Mouse (Mus musculus) testis, adult 2 months (tissue): ENCODE data around the gene Hoxd12. TPM values are rescaled to one million over a fixed set of nuclear protein-coding genes. Genes with fewer than 3 reads are reported as not detected.

Experiments
- H3K27ac ChIP-seq: fragments of 200-500 bp; 2 replicates; pipeline ENCODE4 v1.5.1; 2012; ENCODE audit warnings: low read depth, low read length; ENCODE audit not compliant: control insufficient read depth, insufficient read depth
- H3K27me3 ChIP-seq: fragments of 200-500 bp; 2 replicates; pipeline ENCODE4 v1.6.1; 2012; ENCODE audit warnings: mild to moderate bottlenecking, low read length, moderate library complexity; ENCODE audit not compliant: control insufficient read depth, insufficient read depth
- H3K36me3 ChIP-seq: fragments of 200-500 bp; 2 replicates; pipeline ENCODE4 v1.6.1; 2012; ENCODE audit warnings: mild to moderate bottlenecking, low read length; ENCODE audit not compliant: control insufficient read depth, insufficient read depth
- H3K4me1 ChIP-seq: fragments of 200-500 bp; 2 replicates; pipeline ENCODE4 v1.6.1; 2012; ENCODE audit warnings: low read length; ENCODE audit not compliant: control insufficient read depth, insufficient read depth
- H3K4me3 ChIP-seq: fragments of 200-500 bp; 2 replicates; pipeline ENCODE4 v1.5.1; 2012; ENCODE audit warnings: low read depth, mild to moderate bottlenecking, low read length, moderate library complexity, mixed read lengths; ENCODE audit not compliant: control insufficient read depth
- CTCF ChIP-seq: fragments of 200-500 bp; IDR thresholded peaks from 2 replicates; pipeline ENCODE4 v1.5.1; 2012; ENCODE audit warnings: low read depth, mild to moderate bottlenecking, inconsistent platforms, low read length, moderate library complexity; ENCODE audit not compliant: control insufficient read depth, insufficient read depth, insufficient replicate concordance
- POLR2A ChIP-seq: fragments of 200-500 bp; IDR thresholded peaks from 2 replicates; pipeline ENCODE4 v1.6.1; 2012; ENCODE audit warnings: low read depth, mild to moderate bottlenecking, inconsistent platforms, low read length, moderate library complexity; ENCODE audit not compliant: control insufficient read depth
- polyA plus RNA-seq: library from polyadenylated mRNA; depleted of rRNA; stranded (reverse); fragments of >200 nt; gene quantifications from 2 replicates; pipeline ENCODE4 v1.2.3, GENCODE M21; 2012

Hoxd12 gene
- polyA plus RNA-seq, 1 experiment: not detected

DNA sequence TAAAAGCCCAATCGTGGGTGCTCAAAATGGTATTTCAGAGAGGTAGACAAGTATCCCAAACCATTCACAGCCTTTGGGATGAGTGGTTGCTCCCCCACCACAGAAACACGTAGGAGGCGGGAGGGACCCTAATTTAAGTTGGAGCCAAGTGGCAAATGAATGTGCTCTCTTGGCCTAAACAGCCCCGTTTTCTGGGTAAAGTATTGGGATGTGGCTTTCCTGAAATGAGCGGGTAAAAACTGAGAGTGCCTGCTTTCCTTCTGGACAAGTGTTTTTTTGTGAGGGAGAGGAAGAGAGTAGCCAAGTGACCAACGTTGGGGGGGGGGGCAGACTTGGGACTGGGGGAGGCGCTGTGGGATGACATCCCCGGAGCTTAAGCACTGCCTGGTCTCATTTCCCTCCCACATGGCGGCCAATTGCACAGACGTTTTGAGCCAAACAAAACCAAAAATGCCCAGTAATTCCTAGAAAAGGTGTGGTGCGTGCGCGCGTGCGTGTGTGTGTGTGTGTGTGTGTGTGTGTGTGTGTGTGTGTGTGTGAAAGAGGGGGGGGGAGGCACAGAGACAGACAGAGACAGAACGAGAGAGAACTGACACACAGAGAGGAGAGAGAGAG, 36.2 kb downstream of the Hoxd12 start:
- Histone ChIP-seq H3K27me3 (peaks cover 7% of the 10 kb centered on the region; the same call in 1 of the 2 replicates), H3K4me1 (peaks cover 26% of the 10 kb centered on the region), H3K27ac (peak overlapping the region; percentile 79), H3K36me3 (no peaks in the 10 kb centered on the region; the same call in 1 of the 2 replicates), H3K4me3 (peak overlapping the region; percentile 78)
- TF ChIP-seq POLR2A (no peak), CTCF (no peak)

GRCm38 (mm10) chr2:74711721-74712621, 37.2 kb downstream of the Hoxd12 start, which contains the start of the genes Hoxd3 and Hoxd4:
Hoxd3 (plus strand) TSS chr2:74711927.
Hoxd4 (plus strand) TSS chr2:74711929.
- peaks cover 28% of the 10 kb centered on the region for H3K4me1 ChIP-seq
- TF ChIP-seq CTCF: no peak
- TF ChIP-seq POLR2A: no peak
- H3K4me3 ChIP-seq: peak within 1 kb of the TSS; percentile 78
- H3K36me3 ChIP-seq: no peaks in the 10 kb centered on the region
- H3K27ac ChIP-seq: peak within 1 kb of the TSS; percentile 79
- peaks cover 7% of the 10 kb centered on the region; the same call in 1 of the 2 replicates for H3K27me3 ChIP-seq

DNA sequence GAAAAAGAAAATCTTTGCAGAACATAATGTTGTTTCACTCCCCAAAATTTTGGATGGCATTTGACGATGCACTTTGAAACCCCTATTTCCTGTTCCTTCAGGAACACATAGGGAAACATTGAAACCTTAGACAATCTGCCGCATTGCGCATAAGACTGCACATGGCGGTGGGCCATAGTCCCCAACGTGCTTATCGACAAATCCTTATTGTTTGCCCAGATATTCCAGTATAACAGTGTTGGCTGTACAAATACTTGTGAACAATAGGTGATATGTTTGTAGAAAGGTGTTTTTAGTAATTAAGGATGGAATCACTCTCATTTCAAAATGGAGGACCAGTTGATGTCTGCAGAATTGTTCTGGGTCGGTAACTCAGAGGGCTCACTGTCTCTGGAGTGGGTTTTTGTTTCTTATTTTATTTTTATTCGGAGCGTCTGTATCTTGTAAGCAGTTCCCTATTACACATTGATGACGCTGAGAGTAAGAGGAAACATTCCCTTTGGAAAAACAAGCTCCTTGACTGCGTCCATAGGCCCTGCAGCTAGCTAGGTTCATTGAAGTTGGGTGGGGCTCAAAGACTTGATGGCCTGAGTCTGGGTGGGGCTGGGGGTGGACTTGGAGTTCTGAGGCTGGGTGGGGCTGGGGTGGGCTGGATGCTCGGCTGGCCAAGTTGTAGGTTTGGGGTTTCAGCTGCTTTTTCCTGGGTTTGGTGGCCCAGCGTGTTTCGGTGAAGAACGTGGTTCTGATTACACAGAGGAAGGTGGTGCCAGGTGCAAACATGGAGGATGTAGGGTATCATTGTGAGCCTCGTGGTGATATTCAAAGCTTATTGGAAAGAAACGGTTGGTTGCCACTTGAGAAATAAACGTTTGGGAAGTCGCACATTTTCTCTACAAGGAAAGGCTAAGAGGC, 38.7 kb downstream of the Hoxd12 start:
- no peaks in the 10 kb centered on the region for H3K36me3 ChIP-seq
- no peak for TF ChIP-seq CTCF
- no peak for TF ChIP-seq POLR2A
- peak overlapping the region; percentile 36; the same call in 1 of the 2 replicates for H3K4me3 ChIP-seq
- peaks cover 7% of the 10 kb centered on the region; the same call in 1 of the 2 replicates for H3K27me3 ChIP-seq
- H3K27ac ChIP-seq: peak overlapping the region; percentile 57; the same call in 1 of the 2 replicates
- peaks cover 28% of the 10 kb centered on the region for H3K4me1 ChIP-seq

DNA sequence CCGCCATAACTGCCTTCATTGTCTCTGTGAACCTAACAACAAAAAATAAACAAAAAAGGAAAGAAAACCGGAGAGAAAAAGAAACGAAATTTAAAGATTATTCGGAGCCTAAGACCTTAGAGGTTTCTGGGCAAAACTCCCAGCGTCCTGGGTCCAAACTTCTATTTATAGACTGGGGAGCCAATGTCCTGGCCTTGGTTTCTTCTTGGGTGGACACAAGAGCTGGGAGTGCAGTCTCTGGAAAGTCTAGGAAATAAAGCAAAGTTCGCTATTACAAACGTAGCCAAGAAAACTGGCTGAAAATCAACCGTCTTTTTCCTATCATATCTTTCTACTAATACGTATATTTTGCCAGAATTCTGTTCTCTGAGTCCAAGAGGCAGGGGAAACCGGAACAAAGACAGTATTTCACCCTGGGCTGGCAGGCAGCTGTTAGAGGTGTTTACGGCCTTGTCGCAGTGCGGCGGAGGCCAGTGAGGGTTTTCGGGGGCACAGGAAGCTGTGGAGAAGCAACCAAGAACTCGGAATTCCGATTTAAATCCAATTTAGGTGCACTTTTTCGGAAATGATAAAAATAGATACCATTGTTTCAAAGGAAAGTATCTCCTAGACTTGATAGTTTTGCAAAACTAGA, 39.5 kb downstream of the Hoxd12 start:
- H3K4me3 ChIP-seq: no peak overlapping the region
- peaks cover 28% of the 10 kb centered on the region for H3K4me1 ChIP-seq
- peaks cover 7% of the 10 kb centered on the region; the same call in 1 of the 2 replicates for H3K27me3 ChIP-seq
- H3K36me3 ChIP-seq: no peaks in the 10 kb centered on the region
- TF ChIP-seq CTCF (no peak), POLR2A (no peak)
- H3K27ac ChIP-seq: peak overlapping the region; percentile 57; the same call in 1 of the 2 replicates

GRCm38 (mm10) chr2:74714881-74715280, 40.1 kb downstream of the Hoxd12 start:
- H3K36me3 ChIP-seq: no peaks in the 10 kb centered on the region
- H3K4me1 ChIP-seq: peaks cover 28% of the 10 kb centered on the region
- H3K27me3 ChIP-seq: peaks cover 7% of the 10 kb centered on the region; the same call in 1 of the 2 replicates
- H3K4me3 ChIP-seq: peak overlapping the region; percentile 78
- TF ChIP-seq POLR2A (peak; percentile 41; the same call in 1 of the 2 replicates), CTCF (no peak)
- peak overlapping the region; percentile 90 for H3K27ac ChIP-seq

DNA sequence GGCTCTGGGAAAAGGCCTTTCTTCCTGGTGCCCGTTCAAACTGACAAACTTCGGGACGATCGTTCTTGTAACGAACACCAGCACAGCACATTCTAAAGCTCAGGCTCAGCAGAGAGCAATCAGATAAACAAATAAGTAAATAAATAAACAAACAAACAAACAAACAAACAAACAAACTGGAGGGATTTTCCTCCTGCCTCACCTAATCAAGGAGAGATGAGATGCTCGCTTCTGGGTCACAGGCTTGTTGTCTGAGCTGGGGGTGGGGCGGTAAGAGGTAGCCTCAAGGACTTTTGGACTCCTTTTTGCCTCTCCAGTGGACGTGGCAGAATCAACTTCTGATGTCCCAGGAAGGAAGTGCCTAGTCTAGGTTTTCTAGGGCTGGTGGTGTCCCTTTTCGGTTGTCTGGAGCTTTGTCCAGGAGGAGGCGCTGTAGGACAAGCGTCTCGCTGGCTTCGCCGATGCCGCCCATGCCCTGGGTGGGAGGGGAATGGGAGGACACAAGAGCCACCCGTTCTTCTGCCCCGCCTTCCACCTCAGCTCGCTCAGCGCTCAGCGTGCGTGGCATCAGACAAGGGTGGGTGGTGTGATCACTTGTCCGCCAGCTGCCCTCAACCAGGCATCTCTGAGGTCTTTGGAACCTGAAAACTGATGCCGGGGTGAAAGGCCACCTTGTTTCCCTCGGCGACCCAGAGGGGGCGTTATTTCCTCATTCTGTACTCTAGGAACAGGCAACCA, 40.9 kb downstream of the Hoxd12 start:
- no peaks in the 10 kb centered on the region for H3K36me3 ChIP-seq
- peak overlapping the region; percentile 90 for H3K27ac ChIP-seq
- peaks cover 7% of the 10 kb centered on the region; the same call in 1 of the 2 replicates for H3K27me3 ChIP-seq
- H3K4me3 ChIP-seq: peak overlapping the region; percentile 78
- peak; percentile 59 for TF ChIP-seq POLR2A
- TF ChIP-seq CTCF: peak; percentile 85
- peaks cover 28% of the 10 kb centered on the region for H3K4me1 ChIP-seq
